Mouse (Mus musculus): ENCODE measurements around the gene Capn15.

The Capn15 gene

DNA sequence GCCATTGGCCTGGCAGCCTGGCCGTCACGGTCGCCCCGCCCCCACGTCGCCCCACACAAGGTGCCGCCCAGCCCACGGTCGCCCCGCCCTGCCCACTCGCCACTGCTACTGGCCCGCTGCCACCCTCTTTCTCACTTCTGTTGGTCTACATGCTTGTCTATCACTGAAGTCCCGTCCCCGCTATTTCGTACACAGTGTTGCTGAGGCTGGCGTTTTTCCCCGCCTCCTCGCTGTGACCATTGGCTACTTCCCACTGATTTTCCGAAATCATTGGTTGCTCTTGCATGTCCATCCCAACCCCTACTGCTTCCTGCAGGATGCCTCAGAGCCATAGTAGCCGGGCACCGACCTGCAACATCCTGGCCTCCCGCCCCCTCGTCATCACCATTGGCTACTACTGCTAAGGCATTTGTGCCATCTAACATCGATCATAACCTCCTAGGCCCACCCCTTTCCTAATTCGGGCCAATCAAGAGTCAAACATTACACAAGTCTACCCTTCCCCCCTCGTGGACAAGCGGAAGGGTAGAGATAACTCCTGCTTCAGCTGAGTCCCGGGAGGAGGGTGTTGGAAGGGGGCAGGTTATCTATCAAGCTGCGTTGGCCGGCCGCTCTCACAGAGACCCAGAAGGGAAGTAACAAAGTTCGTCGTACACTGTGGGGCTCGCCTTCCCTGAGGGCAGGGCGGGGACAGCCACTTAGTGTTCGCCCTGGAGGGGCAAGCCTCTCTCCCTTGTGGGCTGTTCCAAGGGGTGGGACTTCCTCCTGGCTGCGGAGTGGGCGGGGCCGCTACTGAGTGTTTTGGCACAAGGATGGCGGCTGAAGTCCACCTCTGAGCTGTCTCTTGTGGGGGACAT, 65.6 kb downstream of the Capn15 start:
- peak; percentile 100 for DNase-seq (ENCODE audit: low read depth)

DNA sequence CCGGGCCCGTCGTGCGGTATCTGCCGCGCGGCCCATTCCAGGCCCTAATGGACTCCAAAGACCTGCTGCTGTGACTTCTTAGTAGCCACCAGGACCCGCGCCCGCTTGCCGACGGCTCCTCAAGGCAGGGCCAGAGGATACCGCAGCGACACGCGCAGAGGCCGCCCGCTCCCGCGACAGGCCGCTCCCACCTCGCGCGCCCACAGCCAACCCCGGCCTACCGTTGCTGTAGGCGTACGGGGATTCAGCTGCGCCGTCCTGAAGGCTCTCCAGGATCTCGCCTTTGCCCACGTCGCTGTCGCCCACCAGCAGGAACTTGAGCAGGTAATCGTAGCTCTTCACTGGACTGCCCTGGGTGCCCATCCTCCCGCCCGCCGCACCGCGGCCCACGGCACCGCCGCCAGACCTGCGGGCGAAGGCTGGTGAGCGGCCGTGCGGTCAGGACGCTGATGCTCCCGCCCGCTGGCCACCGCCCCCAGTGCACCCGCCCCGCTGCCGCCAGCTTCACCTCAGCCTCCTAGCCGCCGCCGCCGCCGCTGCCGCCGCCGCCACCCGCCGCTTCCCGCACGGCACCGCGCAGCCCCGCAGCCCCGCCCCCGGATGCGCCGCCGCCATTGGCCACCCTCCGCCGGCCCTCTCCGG, 66.3 kb downstream of the Capn15 start, which contains the start of gene Rab40c:
Gene Rab40c, minus strand, starts transcription at position 584 of the 642 bp plus-strand sequence.
- DNase-seq (ENCODE audit: low read depth): peak; percentile 53

- DNase-seq (ENCODE audit: low read depth): no peak
Measured at GRCm38 (mm10) chr17:25918037-25918750, 67.4 kb downstream of the Capn15 start.

DNA sequence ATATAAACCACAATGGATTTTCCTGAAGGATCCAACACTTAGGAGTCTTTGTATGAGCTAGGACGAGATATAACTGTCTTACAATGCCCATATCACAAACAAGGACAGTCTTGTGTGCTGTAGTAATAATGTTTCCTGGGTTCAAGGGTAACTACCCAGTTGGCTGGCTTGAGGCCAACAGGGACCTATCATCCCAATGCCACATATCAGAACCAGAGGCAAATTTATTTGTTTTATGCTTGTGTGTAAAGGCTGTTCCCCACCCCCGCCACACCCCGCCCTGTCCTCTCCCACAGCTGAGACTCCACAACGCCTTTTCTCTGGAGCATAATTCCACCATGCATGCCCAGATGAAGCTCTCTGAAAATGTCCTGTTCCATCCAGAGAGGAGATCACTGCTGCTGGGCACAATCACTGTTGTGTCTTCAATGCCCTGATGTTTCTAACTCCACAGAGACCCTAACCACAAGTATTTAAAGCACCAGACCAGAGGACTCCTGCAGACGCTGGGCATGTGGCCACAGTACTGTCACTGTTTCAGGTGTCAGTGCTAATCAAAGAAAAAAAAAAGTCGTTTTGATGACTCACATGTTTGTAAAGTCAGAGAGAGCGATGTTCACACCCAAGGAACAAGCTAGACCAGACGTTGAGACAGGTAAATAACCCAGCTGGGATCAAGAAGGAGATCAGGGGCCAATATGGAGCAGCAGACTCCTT, 68.5 kb downstream of the Capn15 start:
- DNase-seq (ENCODE audit: low read depth): no peak

DNA sequence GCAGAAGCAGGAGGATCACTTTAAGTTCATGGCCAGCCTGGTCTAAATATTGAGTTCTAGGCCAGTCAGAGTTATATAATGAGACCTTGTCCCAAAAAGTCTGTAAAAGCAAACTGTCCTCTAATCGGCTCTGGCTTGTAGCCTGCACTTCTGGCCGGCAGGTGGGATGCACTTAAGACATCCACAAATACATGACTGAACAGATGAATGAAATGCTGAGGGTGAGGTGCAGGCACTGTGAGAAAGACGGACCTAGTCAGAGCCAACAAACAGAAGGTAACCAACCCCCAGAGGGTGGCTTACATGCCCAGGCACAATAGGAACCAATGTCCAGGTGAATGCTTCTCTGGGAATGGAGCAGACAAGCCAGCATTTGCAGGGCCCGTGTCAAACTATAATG, 71.3 kb downstream of the Capn15 start:
- no peak for DNase-seq (ENCODE audit: low read depth)

GRCm38 (mm10) chr17:25913877-25914275, 71.7 kb downstream of the Capn15 start:
- no peak for DNase-seq (ENCODE audit: low read depth)

GRCm38 (mm10) chr17:25913186-25913876, 72.3 kb downstream of the Capn15 start:
- no peak for DNase-seq (ENCODE audit: low read depth)

DNA sequence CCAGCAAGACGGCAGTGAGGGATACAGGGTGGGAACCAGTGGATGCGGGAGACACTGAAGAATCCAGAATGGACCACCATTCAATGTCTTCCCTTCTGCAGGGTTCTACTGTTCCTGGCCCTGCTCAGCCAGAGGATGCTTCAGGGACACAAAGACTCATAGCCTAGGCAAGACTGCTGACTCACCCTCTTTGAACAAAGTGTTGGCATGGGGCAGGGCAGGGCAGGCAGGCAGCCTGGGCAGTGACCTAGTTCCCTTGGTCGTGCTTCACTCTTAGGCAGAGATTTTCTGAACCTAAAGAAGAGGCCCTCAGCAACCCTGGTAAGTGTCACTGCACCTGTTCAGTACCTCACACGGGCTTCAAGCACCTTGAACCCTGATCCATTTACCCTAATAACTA, 73.8 kb downstream of the Capn15 start:
- no peak for DNase-seq (ENCODE audit: low read depth)

Measured in NIH3T3 (cell line).